Mouse (Mus musculus) forebrain, embryonic 14.5 days (tissue): ENCODE measurements at regions not wholly inside any gene's neighbourhood (a gene's known extent, or its start where the extent isn't known, plus 50 kb on each side); places are given as distances from the start of the nearest gene placed in this dataset.

Source experiments
- ATAC-seq: fragments of 200-750 bp; cut with Nextera tagmentation; 2 replicates; pipeline ENCODE4 v1.8.0; 2017; ENCODE audit warnings: mild to moderate bottlenecking, moderate library complexity
- DNase-seq: peaks from one replicate; pipeline ENCODE4 v3.0.0-alpha.2; 2015; ENCODE audit warnings: low spot score
- H3K27ac ChIP-seq: fragments of 300-500 bp; sonication (generic); 2 replicates; pipeline ENCODE4 v1.5.1; 2014; ENCODE audit warnings: low read depth, mild to moderate bottlenecking, control low read depth, low read length, moderate library complexity
- H3K27me3 ChIP-seq: fragments of 300-500 bp; sonication (generic); replicated peaks from 2 replicates; pipeline ENCODE4 v1.6.1; 2014; ENCODE audit warnings: low read length, control low read depth, mixed read lengths; ENCODE audit not compliant: control insufficient read depth, insufficient read depth
- H3K36me3 ChIP-seq: fragments of 300-500 bp; sonication (generic); 2 replicates; pipeline ENCODE4 v1.6.1; 2014; ENCODE audit warnings: low read length, control low read depth; ENCODE audit not compliant: control insufficient read depth, insufficient read depth
- H3K4me1 ChIP-seq: fragments of 300-500 bp; sonication (generic); 2 replicates; pipeline ENCODE4 v1.6.1; 2014; ENCODE audit warnings: antibody characterized with exemption, low read length, control low read depth; ENCODE audit not compliant: control insufficient read depth, insufficient read depth
- H3K4me2 ChIP-seq: fragments of 300-500 bp; sonication (generic); 2 replicates; pipeline ENCODE4 v1.6.1; 2014; ENCODE audit warnings: mild to moderate bottlenecking, control low read depth, low read length
- H3K4me3 ChIP-seq: fragments of 300-500 bp; sonication (generic); 2 replicates; pipeline ENCODE4 v1.5.1; 2014; ENCODE audit warnings: low read depth, low read length, control low read depth
- H3K9ac ChIP-seq: fragments of 300-500 bp; sonication (generic); 2 replicates; pipeline ENCODE4 v1.6.1; 2014; ENCODE audit warnings: mild to moderate bottlenecking, low read length, control low read depth, moderate library complexity
- H3K9me3 ChIP-seq: fragments of 300-500 bp; sonication (generic); replicated peaks from 2 replicates; pipeline ENCODE4 v1.6.1; 2016; ENCODE audit warnings: low read length, control low read depth, mixed read lengths; ENCODE audit not compliant: control insufficient read depth
- WGBS: fragments of 180-500 bp; shearing (Covaris S2); extraction: QIAGEN DNeasy Blood & Tissue Kit; methylation state at CpG from one replicate; pipeline ENCODE4 v1.1.7; 2014; 5-methylcytosine and 5-hydroxymethylcytosine counted together

GRCm38 (mm10) chr11:34888374-34889136, 55.1 kb upstream of the Spdl1 start:
- Histone ChIP-seq H3K9ac (no peak overlapping the region), H3K27me3 (no peaks in the 10 kb centered on the region), H3K27ac (no peak overlapping the region), H3K9me3 (no peaks in the 10 kb centered on the region), H3K4me1 (no peaks in the 10 kb centered on the region), H3K36me3 (no peaks in the 10 kb centered on the region), H3K4me2 (no peak overlapping the region), H3K4me3 (no peak overlapping the region)
- ATAC-seq (no peak), DNase-seq (peak; percentile 38)
- 62% methylated on average over 7 of the region's 7 CpGs for WGBS

DNA sequence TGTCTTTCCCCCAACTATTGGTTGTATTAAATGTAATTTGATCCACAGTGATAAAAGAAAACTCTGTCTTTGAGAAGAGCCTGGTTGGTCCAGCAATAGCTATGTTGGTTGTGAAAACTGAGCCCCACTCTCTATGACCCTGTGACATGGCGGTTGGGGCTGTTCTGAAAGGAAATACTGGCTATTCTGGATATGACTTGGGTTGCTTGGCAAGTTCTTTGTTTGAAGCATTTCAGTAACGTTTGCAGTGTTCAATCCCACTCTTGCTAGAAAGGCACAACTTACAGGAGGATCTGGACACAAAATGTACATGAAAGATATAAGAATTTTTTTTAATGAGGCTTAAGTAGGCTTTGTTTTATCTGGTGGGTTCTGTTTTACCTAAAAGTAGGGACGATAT, 54.1 kb upstream of the Spdl1 start:
- DNase-seq (no peak), ATAC-seq (no peak)
- WGBS = 84% methylated on average over 3 of the region's 3 CpGs
- H3K36me3 ChIP-seq = no peaks in the 10 kb centered on the region
- H3K27me3 ChIP-seq = no peaks in the 10 kb centered on the region
- H3K9me3 ChIP-seq = no peaks in the 10 kb centered on the region
- no peak overlapping the region for H3K9ac ChIP-seq
- no peak overlapping the region for H3K27ac ChIP-seq
- no peak overlapping the region for H3K4me2 ChIP-seq
- H3K4me3 ChIP-seq = no peak overlapping the region
- no peaks in the 10 kb centered on the region for H3K4me1 ChIP-seq
